Mouse (Mus musculus) limb, embryonic 13.5 days (tissue): ENCODE results near the gene Tbc1d17. TPM values are rescaled to one million over a fixed set of nuclear protein-coding genes. Genes with fewer than 3 reads are reported as not detected.
A peak's percentile ranks its signal among the peaks of the same experiment; 100 is the strongest.

Source experiments
- ATAC-seq: fragments of 200-750 bp; cut with Nextera tagmentation; 2 replicates; pipeline ENCODE4 v1.8.0; 2017; ENCODE audit warnings: low read depth, moderate number of reproducible peaks, moderate TSS enrichment; ENCODE audit not compliant: low FRiP score
- H3K27ac ChIP-seq: fragments of 300-500 bp; sonication (generic); 2 replicates; pipeline ENCODE4 v1.5.1; 2015; ENCODE audit warnings: inconsistent platforms, mild to moderate bottlenecking, moderate library complexity
- H3K27me3 ChIP-seq: fragments of 300-500 bp; sonication (generic); 2 replicates; pipeline ENCODE4 v1.6.1; 2015; ENCODE audit warnings: mild to moderate bottlenecking, inconsistent platforms
- H3K36me3 ChIP-seq: fragments of 300-500 bp; sonication (generic); 2 replicates; pipeline ENCODE4 v1.6.1; 2015; ENCODE audit warnings: inconsistent platforms, mild to moderate bottlenecking, moderate library complexity
- H3K4me1 ChIP-seq: fragments of 300-500 bp; sonication (generic); 2 replicates; pipeline ENCODE4 v1.6.1; 2015; ENCODE audit warnings: inconsistent platforms
- H3K4me2 ChIP-seq: fragments of 300-500 bp; sonication (generic); replicated peaks from 2 replicates; pipeline ENCODE4 v1.6.1; 2015; ENCODE audit warnings: inconsistent platforms, mild to moderate bottlenecking, moderate library complexity
- H3K4me3 ChIP-seq: fragments of 300-500 bp; sonication (generic); 2 replicates; pipeline ENCODE4 v1.5.1; 2015; ENCODE audit warnings: moderate library complexity, mild to moderate bottlenecking, inconsistent platforms
- H3K9ac ChIP-seq: fragments of 300-500 bp; sonication (generic); 2 replicates; pipeline ENCODE4 v1.6.1; 2015; ENCODE audit warnings: mild to moderate bottlenecking, inconsistent platforms
- H3K9me3 ChIP-seq: fragments of 300-500 bp; sonication (generic); 2 replicates; pipeline ENCODE4 v1.6.1; 2016; ENCODE audit warnings: inconsistent platforms
- whole genome bisulfite sequencing: fragments of 180-500 bp; shearing (Covaris S2); methylation state at CpG from one replicate; pipeline ENCODE4 v1.1.7; 2015; 5-methylcytosine and 5-hydroxymethylcytosine counted together
- polyA plus RNA-seq: library from polyadenylated mRNA; unstranded; fragments of >200 nt; fragmentation: Nextera tagmentation; extraction: Ambion mirVana; gene quantifications from 2 replicates; pipeline ENCODE4 v1.2.1, GENCODE M21; 2015

Gene Tbc1d17
- 86.0 and 90.5 TPM in 2 replicates for polyA plus RNA-seq

GRCm38 (mm10) chr7:44848561-44849415 is at the start of gene Tbc1d17, which contains the start of gene Akt1s1:
Gene Tbc1d17, minus strand, starts transcription at chr7:44849079.
Gene Akt1s1, plus strand, starts transcription at chr7:44848991.
- WGBS = 0% methylated on average over 54 of the region's 54 CpGs
- Histone ChIP-seq H3K9ac (peak within 1 kb of the TSS; percentile 82), H3K4me3 (peak within 1 kb of the TSS; percentile 79), H3K9me3 (no peaks in the 10 kb centered on the region), H3K4me1 (peaks cover 41% of the 10 kb centered on the region), H3K36me3 (peaks cover 52% of the 10 kb centered on the region), H3K4me2 (peak within 1 kb of the TSS; percentile 94), H3K27me3 (no peaks in the 10 kb centered on the region), H3K27ac (peak within 1 kb of the TSS; percentile 95)
- ATAC-seq = peak; percentile 88

GRCm38 (mm10) chr7:44898607-44899006 is 49.7 kb upstream of the Tbc1d17 start:
- 36% methylated on average over 19 of the region's 19 CpGs for WGBS
- Histone ChIP-seq H3K4me2 (no peak overlapping the region), H3K9ac (no peak overlapping the region), H3K4me3 (no peak overlapping the region), H3K27me3 (no peaks in the 10 kb centered on the region), H3K9me3 (no peaks in the 10 kb centered on the region), H3K4me1 (peaks cover 38% of the 10 kb centered on the region), H3K36me3 (peaks cover 46% of the 10 kb centered on the region), H3K27ac (no peak overlapping the region)
- no peak for ATAC-seq

GRCm38 (mm10) chr7:44896499-44896898 is 47.6 kb upstream of the Tbc1d17 start:
- Histone ChIP-seq H3K4me1 (peaks cover 41% of the 10 kb centered on the region), H3K9me3 (no peaks in the 10 kb centered on the region)
- 41% methylated on average over 10 of the region's 10 CpGs for WGBS

GRCm38 (mm10) chr7:44895593-44896434 is 46.9 kb upstream of the Tbc1d17 start, which contains the start of gene Fuz:
Gene Fuz, plus strand, starts transcription at chr7:44896079.
- Histone ChIP-seq H3K9ac (peak within 1 kb of the TSS; percentile 82), H3K4me3 (peak within 1 kb of the TSS; percentile 64), H3K4me2 (peak within 1 kb of the TSS; percentile 80), H3K4me1 (peaks cover 41% of the 10 kb centered on the region), H3K27ac (peak within 1 kb of the TSS; percentile 86), H3K27me3 (no peaks in the 10 kb centered on the region), H3K9me3 (no peaks in the 10 kb centered on the region), H3K36me3 (peaks cover 28% of the 10 kb centered on the region)
- 1% methylated on average over 34 of the region's 34 CpGs for WGBS
- ATAC-seq = peak; percentile 70

More at GRCm38 (mm10) chr7:44896499-44896898, 47.6 kb upstream of the Tbc1d17 start:
- ATAC-seq = no peak
- peaks cover 30% of the 10 kb centered on the region for H3K36me3 ChIP-seq
- H3K27me3 ChIP-seq = no peaks in the 10 kb centered on the region
- H3K27ac ChIP-seq = peak overlapping the region; percentile 86
- H3K9ac ChIP-seq = peak overlapping the region; percentile 82
- peak overlapping the region; percentile 64 for H3K4me3 ChIP-seq
- H3K4me2 ChIP-seq = peak overlapping the region; percentile 80

- ATAC-seq = no peak
- H3K36me3 ChIP-seq = peaks cover 28% of the 10 kb centered on the region
- WGBS = 68% methylated on average over 7 of the region's 7 CpGs
- H3K27me3 ChIP-seq = no peaks in the 10 kb centered on the region
- H3K4me3 ChIP-seq = peak overlapping the region; percentile 64
- H3K27ac ChIP-seq = peak overlapping the region; percentile 86
- H3K9ac ChIP-seq = no peak overlapping the region
- peaks cover 47% of the 10 kb centered on the region for H3K4me1 ChIP-seq
- H3K9me3 ChIP-seq = no peaks in the 10 kb centered on the region
- peak overlapping the region; percentile 80 for H3K4me2 ChIP-seq
Measured at GRCm38 (mm10) chr7:44895206-44895592, 46.3 kb upstream of the Tbc1d17 start.

- H3K9me3 ChIP-seq = no peaks in the 10 kb centered on the region
- no peaks in the 10 kb centered on the region for H3K27me3 ChIP-seq
- peaks cover 47% of the 10 kb centered on the region for H3K4me1 ChIP-seq
- H3K4me2 ChIP-seq = no peak overlapping the region
- H3K4me3 ChIP-seq = no peak overlapping the region
- peaks cover 24% of the 10 kb centered on the region for H3K36me3 ChIP-seq
- no peak overlapping the region; the same call in 1 of the 2 replicates for H3K27ac ChIP-seq
- no peak for ATAC-seq
- 82% methylated on average over 3 of the region's 3 CpGs for WGBS
- H3K9ac ChIP-seq = no peak overlapping the region
Measured at GRCm38 (mm10) chr7:44894175-44894574, 45.3 kb upstream of the Tbc1d17 start.

GRCm38 (mm10) chr7:44893197-44893596 is 44.3 kb upstream of the Tbc1d17 start:
- H3K4me2 ChIP-seq = peak overlapping the region; percentile 97
- 27% methylated on average over 8 of the region's 8 CpGs for WGBS
- peak overlapping the region; percentile 88; the same call in 1 of the 2 replicates for H3K4me3 ChIP-seq
- peaks cover 40% of the 10 kb centered on the region for H3K4me1 ChIP-seq
- H3K9ac ChIP-seq = no peak overlapping the region
- no peaks in the 10 kb centered on the region for H3K27me3 ChIP-seq
- no peak for ATAC-seq
- H3K36me3 ChIP-seq = peaks cover 25% of the 10 kb centered on the region
- no peaks in the 10 kb centered on the region for H3K9me3 ChIP-seq
- H3K27ac ChIP-seq = peak overlapping the region; percentile 91

GRCm38 (mm10) chr7:44892276-44892921 is 43.5 kb upstream of the Tbc1d17 start, which contains the start of gene Med25:
Gene Med25, minus strand, starts transcription at chr7:44892712.
- ATAC-seq = peak; percentile 83
- WGBS = under 1% methylated on average over 56 of the region's 56 CpGs
- peak within 1 kb of the TSS; percentile 88 for H3K4me3 ChIP-seq
- peak within 1 kb of the TSS; percentile 95 for H3K27ac ChIP-seq
- peak within 1 kb of the TSS; percentile 97 for H3K4me2 ChIP-seq
- peaks cover 40% of the 10 kb centered on the region for H3K4me1 ChIP-seq
- peak within 1 kb of the TSS; percentile 95 for H3K9ac ChIP-seq
- H3K36me3 ChIP-seq = peaks cover 27% of the 10 kb centered on the region
- no peaks in the 10 kb centered on the region for H3K9me3 ChIP-seq
- H3K27me3 ChIP-seq = no peaks in the 10 kb centered on the region

- Histone ChIP-seq H3K9ac (peak overlapping the region; percentile 95), H3K36me3 (peaks cover 34% of the 10 kb centered on the region), H3K4me3 (peak overlapping the region; percentile 88), H3K27me3 (no peaks in the 10 kb centered on the region), H3K27ac (peak overlapping the region; percentile 95; the same call in 1 of the 2 replicates), H3K4me2 (peak overlapping the region; percentile 97), H3K9me3 (no peaks in the 10 kb centered on the region), H3K4me1 (peaks cover 32% of the 10 kb centered on the region)
- ATAC-seq = no peak
- 30% methylated on average over 6 of the region's 6 CpGs for WGBS
Measured at GRCm38 (mm10) chr7:44891611-44892010, 42.7 kb upstream of the Tbc1d17 start.

GRCm38 (mm10) chr7:44890737-44891136 is 41.9 kb upstream of the Tbc1d17 start:
- Histone ChIP-seq H3K4me3 (peak overlapping the region; percentile 88), H3K27ac (no peak overlapping the region), H3K4me1 (peaks cover 30% of the 10 kb centered on the region), H3K9me3 (no peaks in the 10 kb centered on the region), H3K9ac (peak overlapping the region; percentile 95), H3K4me2 (peak overlapping the region; percentile 97), H3K27me3 (no peaks in the 10 kb centered on the region), H3K36me3 (peaks cover 43% of the 10 kb centered on the region)
- ATAC-seq = no peak
- 92% methylated on average over 4 of the region's 4 CpGs for WGBS

GRCm38 (mm10) chr7:44890180-44890579 is 41.3 kb upstream of the Tbc1d17 start:
- Histone ChIP-seq H3K27ac (no peak overlapping the region), H3K4me2 (peak overlapping the region; percentile 97), H3K4me3 (no peak overlapping the region), H3K27me3 (no peaks in the 10 kb centered on the region), H3K4me1 (peaks cover 27% of the 10 kb centered on the region), H3K36me3 (peaks cover 49% of the 10 kb centered on the region), H3K9ac (no peak overlapping the region), H3K9me3 (no peaks in the 10 kb centered on the region)
- WGBS = 90% methylated on average over 7 of the region's 7 CpGs
- ATAC-seq = no peak
